In the genomic region with DNA sequence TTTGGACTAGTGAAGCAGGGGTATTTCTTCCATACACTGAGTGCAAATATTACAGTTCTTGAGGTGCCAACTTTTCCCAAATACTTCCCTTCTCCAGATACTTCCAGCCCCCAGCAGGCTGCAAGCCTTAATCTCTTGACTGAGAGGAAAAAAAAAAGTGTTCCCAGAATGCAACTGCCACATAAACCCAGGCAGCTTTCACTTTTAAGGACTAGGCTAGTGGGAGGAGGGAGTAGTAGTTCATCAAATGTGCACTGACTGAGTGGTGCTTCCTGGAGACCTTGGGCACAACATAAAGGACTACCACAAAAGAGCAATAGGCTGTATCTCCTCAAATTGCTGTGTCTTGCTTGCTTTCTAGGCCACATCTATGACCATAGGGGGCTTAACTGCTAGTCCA, we compare ENCODE assay signal across 19 mouse cellular contexts. TPM values are rescaled to one million over a fixed set of nuclear protein-coding genes. Genes with fewer than 3 reads are reported as not detected.
DNase-seq lines count a peak whose midpoint lies in the region; ATAC-seq and TF ChIP-seq lines count a peak whose summit lies in the region.
"Had no signal": no experiment of that assay in that cellular context is flagged by ENCODE, and none has a peak within 500 bp of the region (broad histone marks: within the 10 kb centered on the region; RNA-seq: fewer than 3 reads in every experiment).

No protein-coding gene starts in this region.

- DNase-seq in lung, postnatal 0 days (ENCODE audit: low spot score) = peak; percentile 22
- no peak for DNase-seq in lung, postnatal 14 days
- DNase-seq in 3T3-L1 (ENCODE audit: low read depth, low spot score) = peak; percentile 19
- peak; percentile 57 for DNase-seq in 416B (ENCODE audit: low read depth)
- DNase-seq in layer of hippocampus, adult 9-10 months (ENCODE audit: low spot score) = no peak
- no peak for DNase-seq in gastrocnemius, postnatal 14 days
- DNase-seq: cerebellum, adult 9-11 months; kidney, adult 18-20 months; liver; thymus, postnatal 25 days had no signal

- H3K4me1 ChIP-seq in lung, postnatal 0 days (ENCODE audit: insufficient read depth, low read depth, low read length) = no peaks in the 10 kb centered on the region

- H3K27me3 ChIP-seq in lung, postnatal 0 days (replicated peaks; ENCODE audit: insufficient read depth, low read length) = no peaks in the 10 kb centered on the region
- H3K27me3 ChIP-seq: forebrain, embryonic 15.5 days; hindbrain, embryonic 13.5 days; liver, embryonic 15.5 days; lung, embryonic 15.5 days; midbrain, embryonic 12.5 days; neural tube, embryonic 15.5 days had no signal

- intact Hi-C loops in gastrocnemius, postnatal 14 days (cut with DNase I; ENCODE audit: low total_unique reads) = no loop called here

- no peaks in the 10 kb centered on the region for H3K9me3 ChIP-seq in lung, postnatal 0 days (ENCODE audit: low read length)
- H3K9me3 ChIP-seq: embryonic facial prominence, embryonic 10.5 days; forebrain, embryonic 15.5 days; hindbrain, embryonic 13.5 days; limb, embryonic 10.5 days; liver, embryonic 15.5 days; lung, embryonic 15.5 days; midbrain, embryonic 12.5 days; neural tube, embryonic 15.5 days had no signal

- H3K9ac ChIP-seq in lung, postnatal 0 days (replicated peaks; ENCODE audit: low read depth) = no peak overlapping the region
- H3K9ac ChIP-seq: forebrain, embryonic 15.5 days; hindbrain, embryonic 13.5 days; liver, embryonic 15.5 days; lung, embryonic 15.5 days; midbrain, embryonic 12.5 days; neural tube, embryonic 15.5 days had no signal

- no peak for TF ChIP-seq CTCF in lung, postnatal 0 days (IDR thresholded peaks at IDR 0.05)

- H3K4me2 ChIP-seq in lung, postnatal 0 days (replicated peaks; ENCODE audit: low read depth, low read length) = no peak overlapping the region
- H3K4me2 ChIP-seq: forebrain, embryonic 15.5 days; hindbrain, embryonic 13.5 days; liver, embryonic 15.5 days; midbrain, embryonic 12.5 days had no signal

- no peak for ATAC-seq in lung, postnatal 0 days
- ATAC-seq in inflammation-experienced regulatory T-cells, adult 6 months = peak; percentile 17
- ATAC-seq: forebrain, embryonic 15.5 days had no signal

- H3K36me3 ChIP-seq in lung, postnatal 0 days (ENCODE audit: insufficient read depth, low read length) = no peaks in the 10 kb centered on the region
- H3K36me3 ChIP-seq: forebrain, embryonic 15.5 days; limb, embryonic 10.5 days; liver, embryonic 15.5 days; lung, embryonic 15.5 days; midbrain, embryonic 12.5 days; neural tube, embryonic 15.5 days had no signal

- TF ChIP-seq EP300 in lung, postnatal 0 days (IDR thresholded peaks at IDR 0.05) = no peak

- H3K27ac ChIP-seq in lung, postnatal 0 days (ENCODE audit: low read length) = no peak overlapping the region
- H3K27ac ChIP-seq: embryonic facial prominence, embryonic 10.5 days; forebrain, embryonic 15.5 days; hindbrain, embryonic 13.5 days; limb, embryonic 10.5 days; liver, embryonic 15.5 days; lung, embryonic 15.5 days; midbrain, embryonic 12.5 days; neural tube, embryonic 15.5 days had no signal

- H3K4me3 ChIP-seq in lung, postnatal 0 days (ENCODE audit: low read depth, low read length) = no peak overlapping the region
- H3K4me3 ChIP-seq: embryonic facial prominence, embryonic 10.5 days; forebrain, embryonic 15.5 days; hindbrain, embryonic 13.5 days; limb, embryonic 10.5 days; liver, embryonic 15.5 days; lung, embryonic 15.5 days; midbrain, embryonic 12.5 days; neural tube, embryonic 15.5 days had no signal

RNA-seq across cellular contexts. Expression of a gene that starts 3.4 kb away (rescaled TPM):
- polyA plus RNA-seq in lung, postnatal 0 days (2015; fragmentation: Nextera tagmentation; extraction: Ambion mirVana) = 7.9 and 8.5 TPM in 2 replicates
- polyA plus RNA-seq in inflammation-experienced regulatory T-cells, adult 6 months (2017; shearing (Covaris generic)) = 1 to 10 TPM; 2.4 to 6.7 (median 6.3) TPM
- 1 to 10 TPM; 6.0 to 7.5 TPM for total RNA-seq in gastrocnemius, postnatal 14 days (2021)

Comparison
In these comparisons a context has a peak if more than half of its experiments do, and no peak if none do; other contexts are left out.
1. DNase-seq: peak in lung, postnatal 0 days (single experiment), 3T3-L1 (single experiment) and 416B (single experiment); none in lung, postnatal 14 days (single experiment), layer of hippocampus, adult 9-10 months (single experiment) and gastrocnemius, postnatal 14 days (single experiment).